Mouse (Mus musculus): ENCODE data around the gene Syce2. TPM values are rescaled to one million over a fixed set of nuclear protein-coding genes. Genes with fewer than 3 reads are reported as not detected.

Syce2 gene
- polyA plus RNA-seq, 1 experiment from 2014 or later = 46.6 TPM

DNA sequence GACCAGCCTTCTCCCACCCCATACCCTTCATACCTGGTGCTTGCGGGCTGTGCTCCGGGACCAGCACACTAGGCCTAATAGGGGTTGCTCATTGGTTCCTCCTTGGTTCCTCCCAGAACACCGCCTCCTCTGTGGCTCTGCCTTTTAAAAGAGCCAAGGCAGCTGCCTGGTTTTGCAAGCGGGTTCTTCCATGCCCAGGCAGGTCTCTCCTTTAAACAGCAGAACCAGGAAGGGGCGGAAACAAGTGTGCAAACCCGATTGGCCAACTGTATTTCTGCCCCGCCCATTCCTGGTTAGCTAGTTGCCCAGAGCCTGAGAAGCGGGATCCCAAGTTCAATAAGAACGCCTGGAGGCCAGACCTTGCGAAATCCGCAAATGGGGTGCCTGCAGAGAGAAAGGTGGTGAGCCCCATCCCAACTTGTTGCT is 21.8 kb downstream of the Syce2 start, which contains the start of gene Gcdh:
Gene Gcdh (minus strand): TSS at position 213 of the 426 bp plus-strand sequence.
- WGBS = under 1% methylated on average over 11 of the region's 11 CpGs
- Histone ChIP-seq H3K4me2 (ENCODE audit: low read length) (peak within 1 kb of the TSS; percentile 69), H3K9me3 (ENCODE audit: control insufficient read depth, low read length) (no peaks in the 10 kb centered on the region), H3K4me1 (ENCODE audit: control insufficient read depth, insufficient read depth, low read depth, low read length) (peaks cover 12% of the 10 kb centered on the region), H3K4me3 (ENCODE audit: low read length) (peak within 1 kb of the TSS; percentile 73), H3K36me3 (ENCODE audit: control insufficient read depth, insufficient read depth, low read length) (no peaks in the 10 kb centered on the region), H3K27ac (ENCODE audit: low read depth, low read length) (peak within 1 kb of the TSS; percentile 65), H3K9ac (ENCODE audit: low read depth, low read length) (peak within 1 kb of the TSS; percentile 79), H3K27me3 (replicated peaks; ENCODE audit: control insufficient read depth, insufficient read depth, low read length) (no peaks in the 10 kb centered on the region)
- ATAC-seq = peak; percentile 99

- H3K4me2 ChIP-seq (ENCODE audit: low read length) = no peak overlapping the region
- H3K36me3 ChIP-seq (ENCODE audit: control insufficient read depth, insufficient read depth, low read length) = no peaks in the 10 kb centered on the region
- H3K4me1 ChIP-seq (ENCODE audit: control insufficient read depth, insufficient read depth, low read depth, low read length) = peaks cover 12% of the 10 kb centered on the region
- H3K27ac ChIP-seq (ENCODE audit: low read depth, low read length) = no peak overlapping the region
- no peak for ATAC-seq
- 83% methylated on average over 5 of the region's 5 CpGs for WGBS
- no peak overlapping the region for H3K9ac ChIP-seq (ENCODE audit: low read depth, low read length)
- H3K9me3 ChIP-seq (ENCODE audit: control insufficient read depth, low read length) = no peaks in the 10 kb centered on the region
- H3K27me3 ChIP-seq (replicated peaks; ENCODE audit: control insufficient read depth, insufficient read depth, low read length) = no peaks in the 10 kb centered on the region
- no peak overlapping the region for H3K4me3 ChIP-seq (ENCODE audit: low read length)
Measured at GRCm38 (mm10) chr8:84895963-84896362, 24.1 kb downstream of the Syce2 start.

DNA sequence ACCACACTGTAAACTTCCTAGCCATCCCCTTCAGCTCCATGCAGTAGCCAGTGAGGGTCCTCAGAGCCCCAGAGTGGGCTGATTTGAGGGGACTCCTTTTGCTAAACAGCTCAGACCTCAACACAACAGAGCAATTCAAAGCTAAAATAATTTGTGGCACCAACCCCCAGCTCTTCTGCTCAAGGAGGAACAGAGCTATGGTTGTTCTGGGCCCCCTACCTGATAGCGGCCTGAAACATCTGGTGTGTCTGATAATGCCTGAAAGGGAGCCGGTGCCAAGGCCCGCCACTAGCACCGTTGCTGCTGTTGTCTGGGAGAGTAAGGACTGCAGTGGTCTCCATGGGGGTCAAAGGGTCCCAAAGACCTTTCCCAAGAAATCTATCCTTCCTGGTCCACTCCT is 29.2 kb downstream of the Syce2 start:
- Histone ChIP-seq H3K4me3 (ENCODE audit: low read length) (no peak overlapping the region), H3K36me3 (ENCODE audit: control insufficient read depth, insufficient read depth, low read length) (no peaks in the 10 kb centered on the region), H3K27me3 (replicated peaks; ENCODE audit: control insufficient read depth, insufficient read depth, low read length) (0 out of 2 replicates have a peak, but pooled peaks cover 5% of the 10 kb centered on the region), H3K27ac (ENCODE audit: low read depth, low read length) (no peak overlapping the region), H3K4me1 (ENCODE audit: control insufficient read depth, insufficient read depth, low read depth, low read length) (peaks cover 10% of the 10 kb centered on the region), H3K4me2 (ENCODE audit: low read length) (no peak overlapping the region), H3K9me3 (ENCODE audit: control insufficient read depth, low read length) (no peaks in the 10 kb centered on the region), H3K9ac (ENCODE audit: low read depth, low read length) (no peak overlapping the region)
- ATAC-seq = no peak
- 81% methylated on average over 4 of the region's 4 CpGs for WGBS

DNA sequence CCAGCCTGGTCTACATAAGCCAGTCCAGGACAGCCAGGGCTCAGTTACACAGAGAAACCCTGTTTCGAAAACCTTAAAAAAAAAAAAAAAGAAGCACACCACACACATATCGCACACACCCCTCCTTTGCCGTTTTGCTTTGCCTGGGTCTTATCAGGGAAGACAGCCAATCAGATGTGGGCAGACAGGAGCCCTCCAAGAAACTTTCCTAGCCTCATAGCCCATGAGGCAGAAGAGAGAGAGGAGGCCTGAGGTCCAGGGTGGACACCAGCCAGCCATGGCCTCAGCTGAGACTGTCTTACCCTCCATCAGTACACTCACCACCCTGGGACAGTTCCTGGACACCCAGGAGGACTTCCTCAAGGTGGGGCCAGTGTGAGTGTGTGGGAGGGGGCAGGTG is 29.8 kb downstream of the Syce2 start, which contains the start of gene Klf1:
Gene Klf1 (plus strand): TSS at position 177 of the 400 bp plus-strand sequence.
- ATAC-seq = no peak
- Histone ChIP-seq H3K4me3 (ENCODE audit: low read length) (peak within 1 kb of the TSS; percentile 54), H3K27me3 (replicated peaks; ENCODE audit: control insufficient read depth, insufficient read depth, low read length) (0 out of 2 replicates have a peak, but pooled peaks cover 5% of the 10 kb centered on the region), H3K4me1 (ENCODE audit: control insufficient read depth, insufficient read depth, low read depth, low read length) (peaks cover 10% of the 10 kb centered on the region), H3K9ac (ENCODE audit: low read depth, low read length) (peak within 1 kb of the TSS; percentile 74), H3K9me3 (ENCODE audit: control insufficient read depth, low read length) (no peaks in the 10 kb centered on the region), H3K27ac (ENCODE audit: low read depth, low read length) (no peak within 1 kb of the TSS), H3K36me3 (ENCODE audit: control insufficient read depth, insufficient read depth, low read length) (no peaks in the 10 kb centered on the region), H3K4me2 (ENCODE audit: low read length) (peak within 1 kb of the TSS; percentile 98)
- WGBS = 83% methylated on average over 3 of the region's 3 CpGs

GRCm38 (mm10) chr8:84902367-84902919 is 30.5 kb downstream of the Syce2 start:
- no peak for ATAC-seq
- Histone ChIP-seq H3K4me1 (ENCODE audit: control insufficient read depth, insufficient read depth, low read depth, low read length) (peaks cover 10% of the 10 kb centered on the region), H3K27ac (ENCODE audit: low read depth, low read length) (no peak overlapping the region), H3K9me3 (ENCODE audit: control insufficient read depth, low read length) (no peaks in the 10 kb centered on the region), H3K36me3 (ENCODE audit: control insufficient read depth, insufficient read depth, low read length) (no peaks in the 10 kb centered on the region), H3K27me3 (replicated peaks; ENCODE audit: control insufficient read depth, insufficient read depth, low read length) (0 out of 2 replicates have a peak, but pooled peaks cover 5% of the 10 kb centered on the region), H3K9ac (ENCODE audit: low read depth, low read length) (peak overlapping the region; percentile 74), H3K4me3 (ENCODE audit: low read length) (peak overlapping the region; percentile 54), H3K4me2 (ENCODE audit: low read length) (peak overlapping the region; percentile 98)
- 8% methylated on average over 11 of the region's 24 CpGs for WGBS

GRCm38 (mm10) chr8:84902920-84903661 is 31.2 kb downstream of the Syce2 start:
- 1% methylated on average over 62 of the region's 68 CpGs for WGBS
- H3K9ac ChIP-seq (ENCODE audit: low read depth, low read length) = peak overlapping the region; percentile 74
- H3K4me3 ChIP-seq (ENCODE audit: low read length) = peak overlapping the region; percentile 54
- H3K27me3 ChIP-seq (replicated peaks; ENCODE audit: control insufficient read depth, insufficient read depth, low read length) = 0 out of 2 replicates have a peak, but pooled peaks cover 5% of the 10 kb centered on the region
- ATAC-seq = peak; percentile 87
- 0 out of 2 replicates have a peak overlapping the region, but pooled peaks have one; percentile 5 for H3K27ac ChIP-seq (ENCODE audit: low read depth, low read length)
- peak overlapping the region; percentile 98 for H3K4me2 ChIP-seq (ENCODE audit: low read length)
- no peaks in the 10 kb centered on the region for H3K9me3 ChIP-seq (ENCODE audit: control insufficient read depth, low read length)
- peaks cover 10% of the 10 kb centered on the region for H3K4me1 ChIP-seq (ENCODE audit: control insufficient read depth, insufficient read depth, low read depth, low read length)
- no peaks in the 10 kb centered on the region for H3K36me3 ChIP-seq (ENCODE audit: control insufficient read depth, insufficient read depth, low read length)

DNA sequence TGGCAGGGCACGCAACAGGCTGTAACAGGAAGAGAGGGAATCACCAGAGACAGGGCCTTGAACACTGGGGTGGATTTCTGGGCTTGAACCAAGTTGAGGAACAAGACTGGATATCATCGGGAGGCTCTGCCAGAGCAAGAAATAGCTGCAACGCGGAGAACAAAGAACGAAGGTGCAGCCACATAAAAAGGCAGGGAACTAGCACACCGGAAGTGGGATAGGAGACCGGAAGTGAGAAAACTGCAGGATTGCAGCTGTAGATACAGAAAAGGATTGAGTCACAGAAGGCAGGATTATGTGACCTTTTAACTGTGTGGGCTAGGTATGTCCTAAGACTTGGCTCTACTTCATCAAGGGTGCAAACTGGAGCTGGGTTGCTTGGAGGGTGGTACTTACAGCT is 32.4 kb downstream of the Syce2 start:
- 91% methylated on average over 7 of the region's 7 CpGs for WGBS

GRCm38 (mm10) chr8:84907037-84907436 is 35.1 kb downstream of the Syce2 start:
- Histone ChIP-seq H3K36me3 (ENCODE audit: control insufficient read depth, insufficient read depth, low read length) (peaks cover 12% of the 10 kb centered on the region; the same call in 1 of the 2 replicates), H3K27ac (ENCODE audit: low read depth, low read length) (no peak overlapping the region), H3K4me3 (ENCODE audit: low read length) (no peak overlapping the region), H3K27me3 (replicated peaks; ENCODE audit: control insufficient read depth, insufficient read depth, low read length) (0 out of 2 replicates have a peak, but pooled peaks cover 5% of the 10 kb centered on the region), H3K4me1 (ENCODE audit: control insufficient read depth, insufficient read depth, low read depth, low read length) (peaks cover 18% of the 10 kb centered on the region), H3K9me3 (ENCODE audit: control insufficient read depth, low read length) (no peaks in the 10 kb centered on the region), H3K4me2 (ENCODE audit: low read length) (no peak overlapping the region), H3K9ac (ENCODE audit: low read depth, low read length) (no peak overlapping the region)
- 93% methylated on average over 9 of the region's 9 CpGs for WGBS
- no peak for ATAC-seq

More for the DNA sequence above, 32.4 kb downstream of the Syce2 start:
- no peaks in the 10 kb centered on the region for H3K9me3 ChIP-seq (ENCODE audit: control insufficient read depth, low read length)
- no peaks in the 10 kb centered on the region for H3K36me3 ChIP-seq (ENCODE audit: control insufficient read depth, insufficient read depth, low read length)
- H3K4me2 ChIP-seq (ENCODE audit: low read length) = no peak overlapping the region
- H3K9ac ChIP-seq (ENCODE audit: low read depth, low read length) = no peak overlapping the region
- H3K4me3 ChIP-seq (ENCODE audit: low read length) = no peak overlapping the region
- H3K4me1 ChIP-seq (ENCODE audit: control insufficient read depth, insufficient read depth, low read depth, low read length) = peaks cover 18% of the 10 kb centered on the region
- 0 out of 2 replicates have a peak, but pooled peaks cover 5% of the 10 kb centered on the region for H3K27me3 ChIP-seq (replicated peaks; ENCODE audit: control insufficient read depth, insufficient read depth, low read length)
- no peak overlapping the region for H3K27ac ChIP-seq (ENCODE audit: low read depth, low read length)
- ATAC-seq = no peak

DNA sequence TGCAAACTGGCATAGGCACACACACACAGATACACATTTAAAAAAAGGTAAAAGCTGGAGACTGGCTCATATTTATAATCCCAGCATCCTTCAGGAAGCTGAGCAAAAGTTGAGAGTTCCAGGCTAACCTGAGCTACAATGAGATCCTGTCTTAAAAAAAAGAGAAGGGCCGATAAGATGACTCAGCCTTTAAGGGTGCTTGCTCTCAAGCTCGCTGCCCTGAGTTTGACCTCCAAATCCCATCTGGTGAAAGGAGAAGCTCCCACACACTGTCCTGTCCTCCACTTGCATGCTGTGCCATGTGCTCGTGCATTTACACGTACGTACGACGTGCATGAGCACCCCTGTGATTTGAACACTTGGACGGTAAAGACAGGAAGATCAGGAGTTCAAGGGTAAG is 35.6 kb downstream of the Syce2 start:
- H3K4me2 ChIP-seq (ENCODE audit: low read length) = no peak overlapping the region
- no peaks in the 10 kb centered on the region for H3K9me3 ChIP-seq (ENCODE audit: control insufficient read depth, low read length)
- no peak for ATAC-seq
- H3K27me3 ChIP-seq (replicated peaks; ENCODE audit: control insufficient read depth, insufficient read depth, low read length) = peaks cover 5% of the 10 kb centered on the region; the same call in 1 of the 2 replicates
- no peak overlapping the region for H3K9ac ChIP-seq (ENCODE audit: low read depth, low read length)
- H3K27ac ChIP-seq (ENCODE audit: low read depth, low read length) = no peak overlapping the region
- peaks cover 17% of the 10 kb centered on the region for H3K4me1 ChIP-seq (ENCODE audit: control insufficient read depth, insufficient read depth, low read depth, low read length)
- peaks cover 15% of the 10 kb centered on the region for H3K36me3 ChIP-seq (ENCODE audit: control insufficient read depth, insufficient read depth, low read length)
- no peak overlapping the region for H3K4me3 ChIP-seq (ENCODE audit: low read length)
- 80% methylated on average over 8 of the region's 8 CpGs for WGBS
